Mouse (Mus musculus): ENCODE measurements around the gene Nol12.

DNA sequence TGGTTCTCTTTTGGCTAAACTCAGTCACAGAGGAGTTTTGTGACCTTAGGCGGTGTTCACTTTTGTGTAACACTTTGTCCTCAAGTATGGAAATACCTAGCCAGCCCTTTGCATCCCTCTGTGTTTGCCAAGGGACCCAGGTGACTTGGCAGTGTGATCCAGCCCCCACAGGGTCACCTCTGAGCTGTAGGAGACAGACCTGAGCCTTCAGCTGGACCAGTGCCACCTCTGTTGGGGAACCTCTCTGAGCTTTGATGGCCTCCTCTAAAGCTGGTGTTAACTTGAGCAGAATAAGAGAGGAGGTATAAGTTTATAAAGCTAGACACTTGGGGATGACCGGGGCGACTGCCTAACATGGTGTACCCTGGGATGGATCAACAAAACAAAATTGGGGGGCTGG lies 14.2 kb downstream of the Nol12 start:
- no peak for TF ChIP-seq EP300 (IDR thresholded peaks at IDR 0.05; ENCODE audit: insufficient read depth, low read depth, low read length)
- no peak for TF ChIP-seq CTCF (IDR thresholded peaks at IDR 0.05; ENCODE audit: low read depth, low read length)
